Mouse (Mus musculus) MEL (cell line): ENCODE data around the gene Sf3b6. TPM values are rescaled to one million over a fixed set of nuclear protein-coding genes. Genes with fewer than 3 reads are reported as not detected.

Experiments used
- DNase-seq: peaks from one replicate; pipeline ENCODE4 v3.0.0; 2011; ENCODE audit warnings: low read depth, low spot score
- H3K27ac ChIP-seq: 2 replicates; pipeline ENCODE4 v1.5.1; 2012; ENCODE audit warnings: low read depth, mild to moderate bottlenecking, control low read depth, low read length, moderate library complexity; ENCODE audit not compliant: control insufficient read depth
- H3K27me3 ChIP-seq, 2 experiments: fragments of 150-350 bp in 1 of 2; sonication (generic) in 1 of 2; 2 replicates each; pipeline ENCODE4 v1.6.1; 2012; ENCODE audit warnings: low read length in 2 of 2, mild to moderate bottlenecking in 2 of 2, improper control_type of control experiment in 1 of 2, moderate library complexity in 1 of 2; ENCODE audit not compliant: insufficient read depth in 2 of 2, control insufficient read depth in 1 of 2
- H3K36me3 ChIP-seq, 2 experiments: 2 replicates each; pipeline ENCODE4 v1.6.1; 2012 to 2014; ENCODE audit warnings: low read length in 2 of 2, improper control_type of control experiment in 1 of 2, inconsistent platforms in 1 of 2, mild to moderate bottlenecking in 1 of 2; ENCODE audit not compliant: insufficient read depth in 2 of 2, control insufficient read depth in 1 of 2
- H3K4me1 ChIP-seq, 2 experiments: fragments of 150-350 bp in 1 of 2; sonication (generic) in 1 of 2; 2 replicates each; pipeline ENCODE4 v1.6.1; 2012; ENCODE audit warnings: low read length in 2 of 2, improper control_type of control experiment in 1 of 2, mild to moderate bottlenecking in 1 of 2; ENCODE audit not compliant: insufficient read depth in 2 of 2, control insufficient read depth in 1 of 2
- H3K4me3 ChIP-seq, 2 experiments: fragments of 150-350 bp in 1 of 2; sonication (generic) in 1 of 2; 2 replicates each; pipeline ENCODE4 v1.5.1; 2012; ENCODE audit warnings: low read depth in 2 of 2, low read length in 2 of 2, mild to moderate bottlenecking in 2 of 2, moderate library complexity in 2 of 2, control low read depth in 1 of 2, improper control_type of control experiment in 1 of 2; ENCODE audit not compliant: control insufficient read depth in 1 of 2, insufficient read depth in 1 of 2
- H3K79me2 ChIP-seq: 2 replicates; pipeline ENCODE4 v1.6.1; 2012; ENCODE audit warnings: mild to moderate bottlenecking, low read length, moderate library complexity; ENCODE audit not compliant: control insufficient read depth, poor library complexity, insufficient read depth
- H3K9ac ChIP-seq: 2 replicates; pipeline ENCODE4 v1.6.1; 2012; ENCODE audit warnings: low read depth, mild to moderate bottlenecking, control low read depth, low read length, moderate library complexity; ENCODE audit not compliant: control insufficient read depth, poor library complexity, severe bottlenecking
- H3K9me3 ChIP-seq: fragments of 150-350 bp; sonication (generic); replicated peaks from 2 replicates; pipeline ENCODE4 v1.6.1; 2012; ENCODE audit warnings: mild to moderate bottlenecking, low read length, improper control_type of control experiment, moderate library complexity; ENCODE audit not compliant: insufficient read depth
- BHLHE40 ChIP-seq: IDR thresholded peaks from 2 replicates; pipeline ENCODE4 v1.6.1; 2012; ENCODE audit warnings: low read depth, mild to moderate bottlenecking, inconsistent platforms, low read length, improper control_type of control experiment, borderline replicate concordance
- CHD2 ChIP-seq: IDR thresholded peaks from 2 replicates; pipeline ENCODE4 v1.6.1; 2011; ENCODE audit warnings: low read length, improper control_type of control experiment
- CTCF ChIP-seq, 3 experiments: IDR thresholded peaks in 2 of 3; conservative IDR thresholded peaks in 1 of 3; 2 replicates each; pipeline ENCODE4 v1.5.1; 2011 to 2012; ENCODE audit warnings: low read length in 3 of 3, low read depth in 2 of 3, mild to moderate bottlenecking in 2 of 3, improper control_type of control experiment in 1 of 3, inconsistent platforms in 1 of 3, mixed read lengths in 1 of 3, moderate library complexity in 1 of 3; ENCODE audit not compliant: control insufficient read depth in 1 of 3, insufficient read depth in 1 of 3, poor library complexity in 1 of 3, severe bottlenecking in 1 of 3
- E2F4 ChIP-seq: IDR thresholded peaks from 2 replicates; pipeline ENCODE4 v1.6.1; 2011; ENCODE audit warnings: low read depth, low read length, improper control_type of control experiment, borderline replicate concordance
- ELF1 ChIP-seq: IDR thresholded peaks from 2 replicates; pipeline ENCODE4 v1.6.1; 2014; ENCODE audit warnings: low read depth, mild to moderate bottlenecking, inconsistent platforms, low read length, improper control_type of control experiment, moderate library complexity
- ETS1 ChIP-seq: IDR thresholded peaks from 2 replicates; pipeline ENCODE4 v1.6.1; 2012; ENCODE audit warnings: low read depth, mild to moderate bottlenecking, inconsistent platforms, low read length, improper control_type of control experiment, moderate library complexity
- GABPA ChIP-seq: IDR thresholded peaks from 2 replicates; pipeline ENCODE4 v1.6.1; 2012; ENCODE audit warnings: low read depth, mild to moderate bottlenecking, inconsistent platforms, low read length, improper control_type of control experiment, moderate library complexity
- GATA1 ChIP-seq: IDR thresholded peaks from 2 replicates; pipeline ENCODE4 v1.6.1; 2011; ENCODE audit warnings: low read depth, low read length, improper control_type of control experiment
- HCFC1 ChIP-seq: IDR thresholded peaks from 2 replicates; pipeline ENCODE4 v1.6.1; 2012; ENCODE audit warnings: low read depth, mild to moderate bottlenecking, inconsistent platforms, low read length, improper control_type of control experiment, moderate library complexity
- MAFK ChIP-seq: IDR thresholded peaks from 2 replicates; pipeline ENCODE4 v1.6.1; 2011; ENCODE audit warnings: low read depth, mild to moderate bottlenecking, low read length, improper control_type of control experiment, borderline replicate concordance
- MYB ChIP-seq: IDR thresholded peaks from 2 replicates; pipeline ENCODE4 v1.6.1; 2011; ENCODE audit warnings: mild to moderate bottlenecking, low read depth, low read length, improper control_type of control experiment
- NELFE ChIP-seq: IDR thresholded peaks from 2 replicates; pipeline ENCODE4 v1.6.1; 2011; ENCODE audit warnings: low read depth, low read length, improper control_type of control experiment
- NRF1 ChIP-seq: IDR thresholded peaks from 2 replicates; pipeline ENCODE4 v1.6.1; 2014; ENCODE audit warnings: low read depth, mild to moderate bottlenecking, inconsistent platforms, low read length, improper control_type of control experiment, moderate library complexity; ENCODE audit not compliant: poor library complexity, insufficient read depth, severe bottlenecking
- POLR2AphosphoS2 ChIP-seq: IDR thresholded peaks from 2 replicates; pipeline ENCODE4 v1.6.1; 2011; ENCODE audit warnings: low read length, improper control_type of control experiment
- POLR2AphosphoS5 ChIP-seq: IDR thresholded peaks from 2 replicates; pipeline ENCODE4 v1.6.1; 2012; ENCODE audit warnings: low read depth, borderline replicate concordance, mild to moderate bottlenecking, inconsistent platforms, low read length, moderate library complexity, mixed read lengths
- RAD21 ChIP-seq: IDR thresholded peaks from 2 replicates; pipeline ENCODE4 v1.6.1; 2011; ENCODE audit warnings: mild to moderate bottlenecking, low read depth, low read length, improper control_type of control experiment
- SIN3A ChIP-seq: IDR thresholded peaks from 2 replicates; pipeline ENCODE4 v1.6.1; 2012; ENCODE audit warnings: low read length, improper control_type of control experiment, inconsistent platforms
- SMC3 ChIP-seq: IDR thresholded peaks from 2 replicates; pipeline ENCODE4 v1.6.1; 2011; ENCODE audit warnings: low read depth, low read length, improper control_type of control experiment
- TBP ChIP-seq: IDR thresholded peaks from 2 replicates; pipeline ENCODE4 v1.8.0; 2011; ENCODE audit warnings: low read depth, low read length, improper control_type of control experiment
- USF1 ChIP-seq: IDR thresholded peaks from 2 replicates; pipeline ENCODE4 v1.6.1; 2014; ENCODE audit warnings: low read depth, mild to moderate bottlenecking, inconsistent platforms, low read length, improper control_type of control experiment, moderate library complexity
- USF2 ChIP-seq, 2 experiments: IDR thresholded peaks; 2 replicates each; pipeline ENCODE4 v1.6.1; 2011 to 2012; ENCODE audit warnings: improper control_type of control experiment in 2 of 2, low read length in 2 of 2, borderline replicate concordance in 1 of 2, inconsistent platforms in 1 of 2, low read depth in 1 of 2, mild to moderate bottlenecking in 1 of 2; ENCODE audit not compliant: insufficient read depth in 1 of 2
- ZC3H11A ChIP-seq: IDR thresholded peaks from 2 replicates; pipeline ENCODE4 v1.6.1; 2012; ENCODE audit warnings: low read depth, mild to moderate bottlenecking, inconsistent platforms, low read length, improper control_type of control experiment
- ZKSCAN1 ChIP-seq: IDR thresholded peaks from 2 replicates; pipeline ENCODE4 v1.6.1; 2012; ENCODE audit warnings: low read depth, mild to moderate bottlenecking, inconsistent platforms, low read length, improper control_type of control experiment, moderate library complexity
- ZMIZ1 ChIP-seq: IDR thresholded peaks from 2 replicates; pipeline ENCODE4 v1.6.1; 2012; ENCODE audit warnings: low read depth, mild to moderate bottlenecking, inconsistent platforms, low read length, improper control_type of control experiment, moderate library complexity
- polyA plus RNA-seq, 2 experiments: library from polyadenylated mRNA; stranded (reverse) in 1 of 2; unstranded in 1 of 2; fragments of >175 nt in 1 of 2; fragments of >200 nt in 1 of 2; gene quantifications; 2 replicates each; pipeline versions ENCODE4 v1.2.1 to v1.2.4; 2012; ENCODE audit warnings: low replicate concordance in 2 of 2, low read depth in 1 of 2; ENCODE audit not compliant: insufficient read length in 2 of 2, insufficient read depth in 1 of 2, missing spikeins in 1 of 2
- total RNA-seq: library from RNA; depleted of rRNA; stranded (reverse); fragments of 300-350 nt; gene quantifications from 2 replicates; pipeline ENCODE4 v1.2.3, GENCODE M21; 2012

Sf3b6 gene
- total and polyA plus RNA-seq, 3 experiments, result 163 to 186 TPM; not detected in 1

GRCm38 (mm10) chr12:4864338-4864690 lies 47.0 kb downstream of the Sf3b6 start:
- H3K36me3 ChIP-seq, result peaks cover 0 to 16% of the 10 kb centered on the region in 2 experiments; a peak in 2 of 4 replicates
- H3K4me1 ChIP-seq, result no peaks in the 10 kb centered on the region
- H3K27me3 ChIP-seq, result no peaks in the 10 kb centered on the region
- no peak overlapping the region for H3K4me3 ChIP-seq
- no peaks in the 10 kb centered on the region for H3K9me3 ChIP-seq
- no peak overlapping the region for H3K27ac ChIP-seq
- no peak for TF ChIP-seq TBP
- no peak for TF ChIP-seq GATA1
- TF ChIP-seq ETS1, result no peak
- no peak for TF ChIP-seq CHD2
- TF ChIP-seq ZMIZ1, result no peak
- no peak for TF ChIP-seq ZKSCAN1
- TF ChIP-seq HCFC1, result no peak
- no peak for TF ChIP-seq SIN3A
- no peak for TF ChIP-seq MAFK
- TF ChIP-seq NRF1, result no peak
- TF ChIP-seq USF2 (IDR thresholded peaks at IDR 0.05; ENCODE audit: borderline replicate concordance in 1 of 2, insufficient read depth in 1 of 2, low read depth in 1 of 2, low read length in 2 of 2), result no peak
- TF ChIP-seq USF1, result no peak
- H3K9ac ChIP-seq, result no peak overlapping the region
- DNase-seq, result no peak
- H3K79me2 ChIP-seq, result no peaks in the 10 kb centered on the region

DNA sequence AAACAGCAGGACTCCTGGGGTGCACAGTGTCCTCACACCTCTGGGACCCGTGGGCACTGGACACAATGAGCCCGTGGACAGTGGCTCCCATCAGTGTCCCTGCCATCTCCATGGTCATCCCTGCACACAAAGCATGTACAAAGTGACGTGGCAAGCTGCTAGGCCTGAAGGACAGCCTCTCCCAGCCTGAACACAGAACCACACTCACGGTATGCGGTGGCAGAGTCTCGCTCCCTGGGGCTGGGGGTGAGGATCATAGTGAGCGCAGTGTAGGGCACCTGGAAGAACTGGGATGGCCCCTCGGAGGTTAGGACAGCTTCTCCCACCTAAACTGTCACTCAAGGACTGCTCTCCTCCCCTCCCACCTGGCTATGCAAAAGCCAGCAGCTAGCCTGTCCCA lies 51.6 kb downstream of the Sf3b6 start:
- Histone ChIP-seq H3K4me3 (no peak overlapping the region), H3K27me3 (no peaks in the 10 kb centered on the region), H3K9me3 (no peaks in the 10 kb centered on the region), H3K27ac (no peak overlapping the region), H3K9ac (no peak overlapping the region), H3K36me3 (peaks cover 7 to 8% of the 10 kb centered on the region in 2 experiments; a peak in 3 of 4 replicates), H3K4me1 (peaks cover 9 to 17% of the 10 kb centered on the region in 2 experiments; a peak in 3 of 4 replicates), H3K79me2 (peaks cover 4% of the 10 kb centered on the region)
- TF ChIP-seq GABPA (no peak), CTCF (IDR thresholded peaks at IDR 0.05 in 2 of 3, conservative IDR thresholded peaks at IDR 0.05 in 1 of 3; ENCODE audit: control insufficient read depth in 1 of 3, insufficient read depth in 1 of 3, low read depth in 2 of 3, low read length in 3 of 3, poor library complexity in 1 of 3, severe bottlenecking in 1 of 3) (no peak), SMC3 (no peak), CHD2 (no peak), ZC3H11A (no peak), E2F4 (no peak), USF2 (IDR thresholded peaks at IDR 0.05; ENCODE audit: borderline replicate concordance in 1 of 2, insufficient read depth in 1 of 2, low read depth in 1 of 2, low read length in 2 of 2) (no peak), RAD21 (no peak), ELF1 (no peak), MAFK (no peak), HCFC1 (no peak), NRF1 (no peak), NELFE (no peak), MYB (no peak), ZKSCAN1 (no peak), POLR2AphosphoS5 (no peak), POLR2AphosphoS2 (no peak), BHLHE40 (no peak)
- DNase-seq, result no peak
